Mouse (Mus musculus): ENCODE measurements around the gene Npcd. TPM values are rescaled to one million over a fixed set of nuclear protein-coding genes. Genes with fewer than 3 reads are reported as not detected.

Npcd gene
- polyA plus RNA-seq, 1 experiment from 2014 or later, result not detected

GRCm38 (mm10) chr15:79800701-79801100, 33.3 kb downstream of the Npcd start:
- Histone ChIP-seq H3K9ac (ENCODE audit: low read length) (no peak overlapping the region), H3K4me1 (ENCODE audit: control insufficient read depth, insufficient read depth, low read length) (peaks cover 13% of the 10 kb centered on the region), H3K9me3 (ENCODE audit: control insufficient read depth, low read length) (no peaks in the 10 kb centered on the region), H3K4me3 (ENCODE audit: low read depth, low read length) (no peak overlapping the region), H3K36me3 (ENCODE audit: control insufficient read depth, insufficient read depth, low read length) (no peaks in the 10 kb centered on the region), H3K27me3 (ENCODE audit: control insufficient read depth, insufficient read depth, low read length) (peaks cover 41% of the 10 kb centered on the region), H3K4me2 (no peak overlapping the region), H3K27ac (ENCODE audit: low read depth, low read length) (no peak overlapping the region)
- 65% methylated on average over 11 of the region's 11 CpGs for whole genome bisulfite sequencing
- ATAC-seq (ENCODE audit: low FRiP score) (no peak), DNase-seq (ENCODE audit: low spot score, missing footprints) (no peak)

- ATAC-seq (ENCODE audit: low FRiP score) (no peak), DNase-seq (ENCODE audit: low spot score, missing footprints) (no peak)
- Histone ChIP-seq H3K4me2 (no peak overlapping the region), H3K4me1 (ENCODE audit: control insufficient read depth, insufficient read depth, low read length) (peaks cover 3% of the 10 kb centered on the region; the same call in 1 of the 2 replicates), H3K4me3 (ENCODE audit: low read depth, low read length) (no peak overlapping the region), H3K9me3 (ENCODE audit: control insufficient read depth, low read length) (no peaks in the 10 kb centered on the region), H3K27me3 (ENCODE audit: control insufficient read depth, insufficient read depth, low read length) (peaks cover 20% of the 10 kb centered on the region), H3K27ac (ENCODE audit: low read depth, low read length) (no peak overlapping the region), H3K36me3 (ENCODE audit: control insufficient read depth, insufficient read depth, low read length) (no peaks in the 10 kb centered on the region), H3K9ac (ENCODE audit: low read length) (no peak overlapping the region)
- WGBS, result 85% methylated on average over 10 of the region's 10 CpGs
Observed at GRCm38 (mm10) chr15:79798591-79798990, 35.4 kb downstream of the Npcd start.

- DNase-seq (ENCODE audit: low spot score, missing footprints), result peak; percentile 8
- Histone ChIP-seq H3K4me1 (ENCODE audit: control insufficient read depth, insufficient read depth, low read length) (no peaks in the 10 kb centered on the region), H3K9me3 (ENCODE audit: control insufficient read depth, low read length) (no peaks in the 10 kb centered on the region), H3K9ac (ENCODE audit: low read length) (no peak overlapping the region), H3K4me3 (ENCODE audit: low read depth, low read length) (no peak overlapping the region), H3K4me2 (no peak overlapping the region), H3K27ac (ENCODE audit: low read depth, low read length) (no peak overlapping the region), H3K27me3 (ENCODE audit: control insufficient read depth, insufficient read depth, low read length) (peaks cover 11% of the 10 kb centered on the region), H3K36me3 (ENCODE audit: control insufficient read depth, insufficient read depth, low read length) (no peaks in the 10 kb centered on the region)
- WGBS, result 91% methylated on average over 8 of the region's 8 CpGs
- ATAC-seq (ENCODE audit: low FRiP score), result no peak
Observed at GRCm38 (mm10) chr15:79797680-79798079, 36.4 kb downstream of the Npcd start.

GRCm38 (mm10) chr15:79797096-79797495, 36.9 kb downstream of the Npcd start:
- Histone ChIP-seq H3K9ac (ENCODE audit: low read length) (no peak overlapping the region), H3K4me3 (ENCODE audit: low read depth, low read length) (no peak overlapping the region), H3K27ac (ENCODE audit: low read depth, low read length) (no peak overlapping the region), H3K4me1 (ENCODE audit: control insufficient read depth, insufficient read depth, low read length) (no peaks in the 10 kb centered on the region; the same call in 1 of the 2 replicates), H3K9me3 (ENCODE audit: control insufficient read depth, low read length) (no peaks in the 10 kb centered on the region), H3K36me3 (ENCODE audit: control insufficient read depth, insufficient read depth, low read length) (no peaks in the 10 kb centered on the region), H3K27me3 (ENCODE audit: control insufficient read depth, insufficient read depth, low read length) (peaks cover 5% of the 10 kb centered on the region), H3K4me2 (no peak overlapping the region)
- DNase-seq (ENCODE audit: low spot score, missing footprints) (no peak), ATAC-seq (ENCODE audit: low FRiP score) (no peak)
- 88% methylated on average over 7 of the region's 7 CpGs for WGBS

GRCm38 (mm10) chr15:79796256-79796655, 37.8 kb downstream of the Npcd start:
- Histone ChIP-seq H3K4me2 (no peak overlapping the region), H3K9me3 (ENCODE audit: control insufficient read depth, low read length) (no peaks in the 10 kb centered on the region), H3K27me3 (ENCODE audit: control insufficient read depth, insufficient read depth, low read length) (no peaks in the 10 kb centered on the region), H3K27ac (ENCODE audit: low read depth, low read length) (no peak overlapping the region), H3K36me3 (ENCODE audit: control insufficient read depth, insufficient read depth, low read length) (no peaks in the 10 kb centered on the region), H3K4me1 (ENCODE audit: control insufficient read depth, insufficient read depth, low read length) (no peaks in the 10 kb centered on the region; the same call in 1 of the 2 replicates), H3K4me3 (ENCODE audit: low read depth, low read length) (no peak overlapping the region), H3K9ac (ENCODE audit: low read length) (no peak overlapping the region)
- DNase-seq (ENCODE audit: low spot score, missing footprints) (peak; percentile 60), ATAC-seq (ENCODE audit: low FRiP score) (no peak)
- 89% methylated on average over 12 of the region's 12 CpGs for WGBS

- Histone ChIP-seq H3K4me2 (no peak overlapping the region), H3K9me3 (ENCODE audit: control insufficient read depth, low read length) (no peaks in the 10 kb centered on the region), H3K27ac (ENCODE audit: low read depth, low read length) (no peak overlapping the region), H3K4me3 (ENCODE audit: low read depth, low read length) (no peak overlapping the region), H3K27me3 (ENCODE audit: control insufficient read depth, insufficient read depth, low read length) (no peaks in the 10 kb centered on the region; the same call in 1 of the 2 replicates), H3K36me3 (ENCODE audit: control insufficient read depth, insufficient read depth, low read length) (no peaks in the 10 kb centered on the region), H3K9ac (ENCODE audit: low read length) (no peak overlapping the region), H3K4me1 (ENCODE audit: control insufficient read depth, insufficient read depth, low read length) (no peaks in the 10 kb centered on the region; the same call in 1 of the 2 replicates)
- WGBS, result 37% methylated on average over 20 of the region's 20 CpGs
- DNase-seq (ENCODE audit: low spot score, missing footprints), result no peak
- ATAC-seq (ENCODE audit: low FRiP score), result no peak
Observed at GRCm38 (mm10) chr15:79794173-79794572, 39.9 kb downstream of the Npcd start.

- Histone ChIP-seq H3K36me3 (ENCODE audit: control insufficient read depth, insufficient read depth, low read length) (no peaks in the 10 kb centered on the region), H3K9me3 (ENCODE audit: control insufficient read depth, low read length) (no peaks in the 10 kb centered on the region), H3K4me3 (ENCODE audit: low read depth, low read length) (no peak overlapping the region), H3K27me3 (ENCODE audit: control insufficient read depth, insufficient read depth, low read length) (no peaks in the 10 kb centered on the region; the same call in 1 of the 2 replicates), H3K4me1 (ENCODE audit: control insufficient read depth, insufficient read depth, low read length) (no peaks in the 10 kb centered on the region; the same call in 1 of the 2 replicates), H3K4me2 (no peak overlapping the region), H3K27ac (ENCODE audit: low read depth, low read length) (no peak overlapping the region), H3K9ac (ENCODE audit: low read length) (no peak overlapping the region)
- peak; percentile 79 for DNase-seq (ENCODE audit: low spot score, missing footprints)
- ATAC-seq (ENCODE audit: low FRiP score), result no peak
- WGBS, result 91% methylated on average over 9 of the region's 9 CpGs
Observed at GRCm38 (mm10) chr15:79793076-79793475, 41.0 kb downstream of the Npcd start.

- peak; percentile 90 for DNase-seq (ENCODE audit: low spot score, missing footprints)
- H3K4me2 ChIP-seq, result peak overlapping the region; percentile 22
- no peaks in the 10 kb centered on the region for H3K36me3 ChIP-seq (ENCODE audit: control insufficient read depth, insufficient read depth, low read length)
- H3K9ac ChIP-seq (ENCODE audit: low read length), result no peak overlapping the region
- H3K27ac ChIP-seq (ENCODE audit: low read depth, low read length), result no peak overlapping the region
- 18% methylated on average over 19 of the region's 19 CpGs for WGBS
- no peaks in the 10 kb centered on the region; the same call in 1 of the 2 replicates for H3K27me3 ChIP-seq (ENCODE audit: control insufficient read depth, insufficient read depth, low read length)
- H3K4me1 ChIP-seq (ENCODE audit: control insufficient read depth, insufficient read depth, low read length), result no peaks in the 10 kb centered on the region; the same call in 1 of the 2 replicates
- H3K4me3 ChIP-seq (ENCODE audit: low read depth, low read length), result no peak overlapping the region
- H3K9me3 ChIP-seq (ENCODE audit: control insufficient read depth, low read length), result no peaks in the 10 kb centered on the region
- peak; percentile 66 for ATAC-seq (ENCODE audit: low FRiP score)
Observed at GRCm38 (mm10) chr15:79792455-79792854, 41.6 kb downstream of the Npcd start.

- H3K4me2 ChIP-seq, result no peak overlapping the region
- H3K9me3 ChIP-seq (ENCODE audit: control insufficient read depth, low read length), result no peaks in the 10 kb centered on the region
- DNase-seq (ENCODE audit: low spot score, missing footprints) (peak; percentile 91), ATAC-seq (ENCODE audit: low FRiP score) (no peak)
- H3K9ac ChIP-seq (ENCODE audit: low read length), result no peak overlapping the region
- H3K27ac ChIP-seq (ENCODE audit: low read depth, low read length), result no peak overlapping the region
- no peaks in the 10 kb centered on the region; the same call in 1 of the 2 replicates for H3K27me3 ChIP-seq (ENCODE audit: control insufficient read depth, insufficient read depth, low read length)
- no peaks in the 10 kb centered on the region; the same call in 1 of the 2 replicates for H3K4me1 ChIP-seq (ENCODE audit: control insufficient read depth, insufficient read depth, low read length)
- H3K36me3 ChIP-seq (ENCODE audit: control insufficient read depth, insufficient read depth, low read length), result no peaks in the 10 kb centered on the region
- WGBS, result 3% methylated on average over 12 of the region's 12 CpGs
- H3K4me3 ChIP-seq (ENCODE audit: low read depth, low read length), result no peak overlapping the region
Observed at GRCm38 (mm10) chr15:79791502-79791901, 42.5 kb downstream of the Npcd start.
